Mouse (Mus musculus) erythroblast, embryonic 14.5 days (primary cell): ENCODE results near the gene Filip1l.

ENCODE experiments used
- GATA1 ChIP-seq: IDR thresholded peaks from 2 replicates; pipeline ENCODE4 v1.6.1; 2012; ENCODE audit warnings: low read length, inconsistent platforms, mixed read lengths
- TAL1 ChIP-seq: IDR thresholded peaks from 3 replicates; pipeline ENCODE4 v1.6.1; 2012; ENCODE audit warnings: low read length, inconsistent platforms, mixed read lengths

- no peak for TF ChIP-seq GATA1
- no peak for TF ChIP-seq TAL1
These were observed 85.4 kb downstream of the Filip1l start for GRCm38 (mm10) chr16:57438288-57438685.
